Mouse (Mus musculus): ENCODE data around the gene Ccdc17. TPM values are rescaled to one million over a fixed set of nuclear protein-coding genes. Genes with fewer than 3 reads are reported as not detected.

Gene Ccdc17
- polyA plus RNA-seq, 3 experiments from 2014 or later = 8.5 to 18.5 (median 16.4) TPM

- no peak for ATAC-seq
Observed at GRCm38 (mm10) chr4:116645624-116646023, 49.2 kb downstream of the Ccdc17 start.

GRCm38 (mm10) chr4:116649411-116649810 is 53.0 kb downstream of the Ccdc17 start:
- no peak for ATAC-seq

Other genes starting within 250 kb of the Ccdc17 start
- gene Mast2, start 132.5 kb upstream of the Ccdc17 start, polyA plus RNA-seq (2017; shearing (Covaris generic)) = 1 to 10 TPM; 4.5 to 5.5 (median 4.7) TPM
- 10 to 100 TPM in 2 of 3 experiments, 1 to 10 TPM in 1; 8.9 to 14.9 (median 13.3) TPM for gene Ipp, start 89.1 kb upstream of the Ccdc17 start, polyA plus RNA-seq (2017; shearing (Covaris generic))
- gene Tmem69, start 40.7 kb upstream of the Ccdc17 start, polyA plus RNA-seq (2017; shearing (Covaris generic)) = 10 to 100 TPM; 25.4 to 29.3 (median 26.3) TPM
- 100 to 1,000 TPM in 1 of 3 experiments, 10 to 100 TPM in 2; 94.8 to 100 (median 95.0) TPM for gene Gpbp1l1, start 39.0 kb upstream of the Ccdc17 start, polyA plus RNA-seq (2017; shearing (Covaris generic))
- gene Nasp, start 31.3 kb downstream of the Ccdc17 start, polyA plus RNA-seq (2017; shearing (Covaris generic)) = 10 to 100 TPM; 40.6 to 99.0 (median 47.2) TPM
- gene Akr1a1, start 55.0 kb downstream of the Ccdc17 start, polyA plus RNA-seq (2017; shearing (Covaris generic)) = 100 to 1,000 TPM; 297 to 370 (median 348) TPM
- gene Prdx1, start 88.9 kb downstream of the Ccdc17 start, polyA plus RNA-seq (2017; shearing (Covaris generic)) = 1,000 to 10,000 TPM in 1 of 3 experiments, 100 to 1,000 TPM in 2; 680 to 1,098 (median 710) TPM
- 1 to 10 TPM; 4.5 to 8.3 (median 5.2) TPM for gene Mmachc, start 111.8 kb downstream of the Ccdc17 start, polyA plus RNA-seq (2017; shearing (Covaris generic))
- 10 to 100 TPM; 29.3 to 64.8 (median 54.4) TPM for gene Ccdc163, start 111.9 kb downstream of the Ccdc17 start, polyA plus RNA-seq (2017; shearing (Covaris generic))
- gene Tesk2, start 124.3 kb downstream of the Ccdc17 start, polyA plus RNA-seq (2017; shearing (Covaris generic)) = 1 to 10 TPM; 3.0 to 4.3 (median 4.1) TPM
- gene Toe1, start 211.0 kb downstream of the Ccdc17 start, polyA plus RNA-seq (2017; shearing (Covaris generic)) = 10 to 100 TPM; 25.5 to 32.7 (median 29.7) TPM
- gene Mutyh, start 211.1 kb downstream of the Ccdc17 start, polyA plus RNA-seq (2017; shearing (Covaris generic)) = 10 to 100 TPM in 2 of 3 experiments, 1 to 10 TPM in 1; 9.9 to 16.6 (median 15.1) TPM
- gene Hpdl, start 225.1 kb downstream of the Ccdc17 start, polyA plus RNA-seq (2017; shearing (Covaris generic)) = under 1 TPM in 2 of 3 experiments, not detected in 1; 0.32 to 0.74 TPM

All from inflammation-experienced regulatory T-cells, adult 6 months (primary cell).